In the genomic region with DNA sequence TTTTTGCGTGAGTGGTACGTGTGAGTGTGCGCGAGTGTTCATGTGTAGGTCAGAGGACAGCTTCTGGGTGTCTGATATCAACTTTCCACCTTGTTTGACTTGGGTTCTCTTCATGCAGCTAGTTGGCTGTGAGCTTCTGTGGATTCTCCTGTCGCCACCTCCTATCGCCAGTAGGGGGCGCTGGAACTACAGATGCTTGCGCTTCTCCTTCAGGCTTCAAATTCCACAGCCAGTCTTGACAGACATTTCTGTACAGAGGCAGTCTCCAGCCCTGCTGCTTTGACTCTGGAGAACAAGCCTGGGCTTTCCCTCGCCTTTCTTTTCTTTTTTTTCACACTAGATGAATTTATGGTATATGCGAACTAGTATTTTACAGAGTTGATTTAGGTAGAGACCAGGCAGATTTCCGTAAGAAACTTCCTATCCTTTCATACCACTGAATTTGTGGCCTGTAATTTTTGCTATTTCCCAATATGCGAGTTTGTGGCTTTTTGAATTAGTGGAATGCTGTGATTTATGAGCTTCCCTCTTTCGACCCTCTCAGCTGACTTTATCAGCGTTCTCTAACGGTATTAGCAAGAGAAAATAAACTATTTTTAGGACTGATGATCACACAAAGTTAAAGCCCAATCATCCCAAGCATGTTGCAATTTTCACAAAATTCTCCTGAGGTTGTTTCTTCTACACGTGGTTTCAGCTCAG, we compare ENCODE assay signal across 8 mouse cellular contexts.
DNase-seq lines count a peak whose midpoint lies in the region; ATAC-seq and TF ChIP-seq lines count a peak whose summit lies in the region.

No protein-coding gene starts in this region.

- H3K4me1 ChIP-seq in liver, postnatal 0 days (ENCODE audit: insufficient read depth): no peaks in the 10 kb centered on the region

- no peaks in the 10 kb centered on the region for H3K36me3 ChIP-seq in liver, postnatal 0 days (replicated peaks; ENCODE audit: insufficient read depth, low read length)

- H3K27ac ChIP-seq in liver, postnatal 0 days (ENCODE audit: low read depth): no peak overlapping the region

- TF ChIP-seq CTCF in liver, postnatal 0 days (IDR thresholded peaks at IDR 0.05; ENCODE audit: low read depth): peak; percentile 87

- ATAC-seq in common myeloid progenitor, adult 5-6 weeks (replicated peaks; ENCODE audit: low read depth, poor library complexity, severe bottlenecking): peak; percentile 78
- ATAC-seq in liver, postnatal 0 days: no peak

- WGBS in liver, postnatal 0 days (ENCODE audit: insufficient replicate concordance): 20% methylated on average over 16 of the region's 16 CpGs

- no peak overlapping the region for H3K9ac ChIP-seq in liver, postnatal 0 days (replicated peaks)

- no peaks in the 10 kb centered on the region for H3K9me3 ChIP-seq in liver, postnatal 0 days (ENCODE audit: low read length)

- intact Hi-C loops in gastrocnemius, postnatal 14 days (cut with DNase I; ENCODE audit: low total_unique reads): loop anchor here (10.0 kb wide), 1 partner anchor 219 kb away; no protein-coding TSS in a partner anchor

- DNase-seq in CD4-positive helper T cell, adult 2 months (ENCODE audit: low read depth, low spot score): peak; percentile 15
- DNase-seq in adrenal gland, adult (ENCODE audit: inconsistent age in 2 of 2, low spot score in 1 of 2): peak; percentile 67 to 92
- peak; percentile 74 for DNase-seq in gastrocnemius, postnatal 14 days
- DNase-seq in kidney, postnatal 25 days: peak; percentile 81 to 89
- DNase-seq in liver, postnatal 0 days: peak; percentile 59
- DNase-seq in right cerebral cortex, adult 18-20 months: peak; percentile 85
- peak; percentile 40 for DNase-seq in yolk sac, embryonic 10.5 days (ENCODE audit: low spot score)

- no peak overlapping the region for H3K4me3 ChIP-seq in liver, postnatal 0 days (ENCODE audit: low read depth, low read length)

- H3K27me3 ChIP-seq in liver, postnatal 0 days (ENCODE audit: insufficient read depth, low read length): no peaks in the 10 kb centered on the region

- TF ChIP-seq EP300 in liver, postnatal 0 days (IDR thresholded peaks at IDR 0.05; ENCODE audit: low read depth): no peak

- no peak overlapping the region for H3K4me2 ChIP-seq in liver, postnatal 0 days (ENCODE audit: low read depth, low read length)

Comparison
In these comparisons a context has a peak if more than half of its experiments do, and no peak if none do; other contexts are left out.
1. DNase-seq: peak in every context shown above with its lines; median percentile 85 in kidney, postnatal 25 days; 85 in right cerebral cortex, adult 18-20 months; 80 in adrenal gland, adult; 74 in gastrocnemius, postnatal 14 days; 59 in liver, postnatal 0 days; 40 in yolk sac, embryonic 10.5 days; 15 in CD4-positive helper T cell, adult 2 months.